Mouse (Mus musculus) intestine, embryonic 15.5 days (tissue): Measurements from ENCODE around the gene Lama4. TPM values are rescaled to one million over a fixed set of nuclear protein-coding genes. Genes with fewer than 3 reads are reported as not detected.

Experiments
- ATAC-seq: fragments of 200-750 bp; cut with Nextera tagmentation; 2 replicates; pipeline ENCODE4 v1.8.0; 2017; ENCODE audit warnings: moderate TSS enrichment, moderate library complexity
- H3K27ac ChIP-seq: fragments of 300-500 bp; sonication (generic); 2 replicates; pipeline ENCODE4 v1.5.1; 2015; ENCODE audit warnings: mild to moderate bottlenecking, inconsistent platforms
- H3K27me3 ChIP-seq: fragments of 300-500 bp; sonication (generic); replicated peaks from 2 replicates; pipeline ENCODE4 v1.6.1; 2015; ENCODE audit warnings: inconsistent platforms
- H3K36me3 ChIP-seq: fragments of 300-500 bp; sonication (generic); 2 replicates; pipeline ENCODE4 v1.6.1; 2015; ENCODE audit warnings: inconsistent platforms
- H3K4me1 ChIP-seq: fragments of 300-500 bp; sonication (generic); replicated peaks from 2 replicates; pipeline ENCODE4 v1.6.1; 2015; ENCODE audit warnings: inconsistent platforms
- H3K4me2 ChIP-seq: fragments of 300-500 bp; sonication (generic); replicated peaks from 2 replicates; pipeline ENCODE4 v1.6.1; 2015; ENCODE audit warnings: mild to moderate bottlenecking, inconsistent platforms
- H3K4me3 ChIP-seq: fragments of 300-500 bp; sonication (generic); replicated peaks from 2 replicates; pipeline ENCODE4 v1.5.1; 2015; ENCODE audit warnings: inconsistent platforms
- H3K9ac ChIP-seq: fragments of 300-500 bp; sonication (generic); 2 replicates; pipeline ENCODE4 v1.6.1; 2015; ENCODE audit warnings: inconsistent platforms
- H3K9me3 ChIP-seq: fragments of 300-500 bp; sonication (generic); 2 replicates; pipeline ENCODE4 v1.6.1; 2016; ENCODE audit warnings: inconsistent platforms
- WGBS: fragments of 180-500 bp; shearing (Covaris S2); methylation state at CpG from one replicate; pipeline ENCODE4 v1.1.7; 2015; 5-methylcytosine and 5-hydroxymethylcytosine counted together
- polyA plus RNA-seq: library from polyadenylated mRNA; unstranded; fragments of >200 nt; fragmentation: Nextera tagmentation; extraction: Ambion mirVana; gene quantifications from 2 replicates; pipeline ENCODE4 v1.2.1, GENCODE M21; 2015

The Lama4 gene
- polyA plus RNA-seq, result 53.6 and 53.8 TPM in 2 replicates

DNA sequence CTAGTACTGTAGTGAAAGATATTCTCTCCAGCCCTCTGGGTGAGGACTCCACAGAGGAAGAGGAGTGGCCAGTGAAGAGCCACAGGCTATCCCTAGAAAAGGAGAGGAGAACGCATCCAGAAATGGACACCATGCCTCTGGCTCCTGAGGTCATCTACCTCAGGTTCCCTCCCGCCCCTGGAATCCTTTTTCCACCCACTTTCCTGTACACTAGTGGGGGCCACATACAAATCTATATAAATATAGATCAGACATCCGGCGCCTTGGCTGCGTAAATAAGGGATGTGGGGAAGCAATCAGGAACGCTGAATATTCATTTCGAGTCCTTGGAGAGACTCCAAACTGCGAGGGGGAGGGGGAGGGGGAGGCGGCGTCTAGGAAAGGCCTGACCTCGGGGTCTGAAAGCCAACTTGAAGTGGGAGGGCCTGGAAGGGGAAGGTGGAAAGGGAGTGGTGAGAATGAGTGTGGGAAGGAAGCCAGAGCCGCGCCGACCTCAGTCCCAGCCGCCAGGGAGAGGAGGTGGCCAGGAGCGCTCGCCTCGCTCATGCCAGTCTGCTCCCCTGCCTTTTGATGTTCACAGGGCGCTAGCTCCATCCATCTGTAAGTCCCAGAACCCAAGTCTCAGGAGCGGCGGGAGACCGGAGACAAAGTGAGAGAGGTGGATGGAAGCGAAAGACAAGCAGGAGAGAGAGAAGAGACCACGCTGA, at the start of gene Lama4:
Lama4 (plus strand) TSS at position 441 of the 707 bp plus-strand sequence.
- Histone ChIP-seq H3K27me3 (no peaks in the 10 kb centered on the region), H3K4me1 (no peaks in the 10 kb centered on the region; the same call in 1 of the 2 replicates), H3K9me3 (no peaks in the 10 kb centered on the region), H3K4me3 (peak within 1 kb of the TSS; percentile 48), H3K36me3 (no peaks in the 10 kb centered on the region), H3K9ac (peak within 1 kb of the TSS; percentile 41), H3K27ac (peak within 1 kb of the TSS; percentile 65), H3K4me2 (peak within 1 kb of the TSS; percentile 75)
- ATAC-seq, result peak; percentile 85
- WGBS, result 4% methylated on average over 24 of the region's 24 CpGs

- Histone ChIP-seq H3K4me2 (no peak overlapping the region), H3K4me1 (0 out of 2 replicates have a peak, but pooled peaks cover 3% of the 10 kb centered on the region), H3K27me3 (no peaks in the 10 kb centered on the region), H3K36me3 (no peaks in the 10 kb centered on the region), H3K4me3 (no peak overlapping the region), H3K9me3 (no peaks in the 10 kb centered on the region), H3K27ac (no peak overlapping the region), H3K9ac (no peak overlapping the region)
- no peak; the same call in 1 of the 2 replicates for ATAC-seq
- WGBS, result 39% methylated on average over 4 of the region's 4 CpGs
These were observed 49.2 kb upstream of the Lama4 start for GRCm38 (mm10) chr10:38916027-38916617.

DNA sequence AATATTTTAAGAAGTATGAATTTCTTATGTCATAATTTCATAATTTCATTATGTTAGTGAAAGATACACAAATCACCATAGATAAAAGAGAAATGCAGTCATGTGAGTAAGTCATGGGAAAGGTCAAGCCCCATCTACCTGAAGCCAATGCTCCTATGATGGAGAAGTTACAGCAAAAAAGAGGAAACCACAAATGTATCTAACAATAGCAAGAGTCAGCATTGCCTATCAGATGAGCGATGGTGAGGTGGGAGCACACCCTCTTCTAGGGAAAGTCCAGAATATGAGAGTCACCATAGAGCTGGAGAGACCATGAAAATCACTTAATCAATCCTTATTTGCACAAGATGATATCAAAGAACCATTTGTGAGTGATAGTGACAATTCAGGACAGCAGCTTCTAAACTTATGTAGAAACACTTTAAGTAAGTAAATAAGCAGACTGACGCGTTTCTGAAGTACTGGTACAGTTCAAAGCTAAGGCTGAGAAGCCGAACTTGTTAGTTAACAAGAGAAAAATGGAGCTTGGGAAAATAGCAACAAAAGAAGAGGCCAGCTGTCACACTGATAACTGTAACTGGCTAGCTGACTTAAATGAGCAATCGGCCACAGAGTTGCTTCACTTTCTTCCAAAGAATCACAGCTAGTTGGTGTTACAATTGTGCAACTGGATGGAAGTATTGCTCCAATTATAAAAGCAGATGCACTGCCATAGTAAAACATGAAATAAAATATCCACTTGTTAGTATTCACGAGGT, 36.2 kb upstream of the Lama4 start:
- H3K27me3 ChIP-seq, result no peaks in the 10 kb centered on the region
- H3K9ac ChIP-seq, result no peak overlapping the region
- no peak for ATAC-seq
- H3K9me3 ChIP-seq, result no peaks in the 10 kb centered on the region
- 78% methylated on average over 6 of the region's 6 CpGs for WGBS
- no peaks in the 10 kb centered on the region for H3K36me3 ChIP-seq
- no peak overlapping the region for H3K4me2 ChIP-seq
- no peak overlapping the region for H3K4me3 ChIP-seq
- H3K27ac ChIP-seq, result no peak overlapping the region
- no peaks in the 10 kb centered on the region for H3K4me1 ChIP-seq

- no peak for ATAC-seq
- Histone ChIP-seq H3K36me3 (no peaks in the 10 kb centered on the region), H3K9me3 (no peaks in the 10 kb centered on the region), H3K4me3 (no peak overlapping the region), H3K4me2 (no peak overlapping the region), H3K4me1 (no peaks in the 10 kb centered on the region), H3K27ac (no peak overlapping the region), H3K27me3 (no peaks in the 10 kb centered on the region), H3K9ac (no peak overlapping the region)
- 62% methylated on average over 2 of the region's 2 CpGs for WGBS
These were observed 20.6 kb upstream of the Lama4 start for GRCm38 (mm10) chr10:38944701-38945100.

DNA sequence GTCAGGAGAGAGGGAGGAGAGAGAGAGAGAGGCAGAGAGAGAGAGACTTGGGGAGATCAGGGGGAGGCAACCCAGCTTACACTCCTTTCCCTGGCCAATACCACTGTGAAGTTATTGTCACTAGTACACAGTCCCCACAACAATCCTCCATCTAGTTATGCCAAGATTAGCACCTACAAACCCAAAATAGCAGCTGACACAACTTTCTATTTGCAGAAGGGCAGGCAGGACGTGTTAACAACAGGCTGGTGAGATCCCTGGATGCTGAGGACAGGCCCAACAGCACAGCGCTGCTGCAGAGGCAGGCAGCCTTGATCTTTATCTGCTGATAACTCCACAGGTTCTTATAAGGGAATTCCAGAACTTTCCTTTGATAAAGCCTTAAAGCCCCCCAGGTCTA, 3.4 kb upstream of the Lama4 start:
- H3K9me3 ChIP-seq, result no peaks in the 10 kb centered on the region
- no peaks in the 10 kb centered on the region for H3K36me3 ChIP-seq
- no peak for ATAC-seq
- H3K27ac ChIP-seq, result no peak overlapping the region
- H3K27me3 ChIP-seq, result no peaks in the 10 kb centered on the region
- no peak overlapping the region for H3K4me2 ChIP-seq
- H3K4me1 ChIP-seq, result no peaks in the 10 kb centered on the region
- 48% methylated on average over 2 of the region's 2 CpGs for WGBS
- H3K9ac ChIP-seq, result no peak overlapping the region
- H3K4me3 ChIP-seq, result no peak overlapping the region

- no peak overlapping the region for H3K4me3 ChIP-seq
- no peaks in the 10 kb centered on the region for H3K9me3 ChIP-seq
- no peak overlapping the region for H3K9ac ChIP-seq
- no peaks in the 10 kb centered on the region for H3K36me3 ChIP-seq
- no peaks in the 10 kb centered on the region; the same call in 1 of the 2 replicates for H3K4me1 ChIP-seq
- no peak overlapping the region for H3K4me2 ChIP-seq
- 74% methylated on average over 4 of the region's 4 CpGs for WGBS
- no peaks in the 10 kb centered on the region for H3K27me3 ChIP-seq
- ATAC-seq, result peak; percentile 26
- peak overlapping the region; percentile 65; the same call in 1 of the 2 replicates for H3K27ac ChIP-seq
These were observed 618 bp upstream of the Lama4 start for GRCm38 (mm10) chr10:38964719-38965074.

- peak overlapping the region; percentile 41 for H3K9ac ChIP-seq
- ATAC-seq, result peak; percentile 58
- H3K27me3 ChIP-seq, result no peaks in the 10 kb centered on the region
- H3K4me2 ChIP-seq, result peak overlapping the region; percentile 75
- peak overlapping the region; percentile 65 for H3K27ac ChIP-seq
- 4% methylated on average over 14 of the region's 14 CpGs for WGBS
- no peaks in the 10 kb centered on the region for H3K9me3 ChIP-seq
- H3K4me3 ChIP-seq, result peak overlapping the region; percentile 48
- H3K4me1 ChIP-seq, result no peaks in the 10 kb centered on the region; the same call in 1 of the 2 replicates
- H3K36me3 ChIP-seq, result no peaks in the 10 kb centered on the region
These were observed 542 bp downstream of the Lama4 start for GRCm38 (mm10) chr10:38965857-38966256.

- Histone ChIP-seq H3K4me3 (peak overlapping the region; percentile 48), H3K4me2 (peak overlapping the region; percentile 75), H3K9ac (peak overlapping the region; percentile 41; the same call in 1 of the 2 replicates), H3K9me3 (no peaks in the 10 kb centered on the region), H3K4me1 (no peaks in the 10 kb centered on the region; the same call in 1 of the 2 replicates), H3K27me3 (no peaks in the 10 kb centered on the region), H3K36me3 (no peaks in the 10 kb centered on the region), H3K27ac (0 out of 2 replicates have a peak overlapping the region, but pooled peaks have one; percentile 65)
- 67% methylated on average over 2 of the region's 2 CpGs for WGBS
- no peak for ATAC-seq
These were observed 1.3 kb downstream of the Lama4 start for GRCm38 (mm10) chr10:38966646-38967045.

DNA sequence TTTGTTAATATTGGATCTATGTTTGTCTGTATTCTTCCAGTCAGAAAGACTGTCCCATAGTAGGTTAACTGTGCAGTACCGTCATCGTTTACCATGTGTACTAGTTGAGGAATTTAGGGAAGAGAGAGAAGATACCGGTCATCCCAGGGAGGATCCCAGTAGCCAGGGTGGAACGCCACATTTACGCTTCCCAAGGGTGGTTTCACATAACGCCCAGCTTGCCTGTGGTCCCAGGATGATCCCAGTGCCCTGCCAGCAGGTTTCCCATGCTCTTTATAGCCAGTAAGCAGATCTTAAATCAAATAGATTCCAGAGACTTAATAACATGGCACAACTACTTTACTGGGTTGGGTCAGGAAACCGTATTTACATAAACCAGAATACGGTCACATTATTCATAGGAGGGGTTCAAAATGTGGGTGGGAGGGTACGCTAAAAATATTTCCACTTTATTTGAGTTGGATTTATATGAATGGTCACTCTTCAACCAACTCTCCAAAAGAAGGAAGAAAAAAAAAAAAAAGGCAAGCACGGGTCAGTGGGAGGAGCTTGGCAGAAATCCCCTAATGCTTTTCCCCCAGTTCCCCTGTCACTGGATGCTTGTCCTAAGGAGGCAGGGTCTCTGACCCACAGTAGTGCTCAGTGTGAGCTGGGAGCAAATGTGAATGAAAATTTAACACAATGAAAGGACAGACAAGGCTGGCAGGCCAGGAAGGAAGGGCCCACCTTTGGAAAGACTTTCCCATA, 3.2 kb downstream of the Lama4 start:
- H3K36me3 ChIP-seq, result no peaks in the 10 kb centered on the region
- peak overlapping the region; percentile 14 for H3K4me3 ChIP-seq
- no peak overlapping the region for H3K9ac ChIP-seq
- H3K27me3 ChIP-seq, result no peaks in the 10 kb centered on the region
- H3K4me1 ChIP-seq, result no peaks in the 10 kb centered on the region; the same call in 1 of the 2 replicates
- no peaks in the 10 kb centered on the region for H3K9me3 ChIP-seq
- peak overlapping the region; percentile 47 for H3K4me2 ChIP-seq
- H3K27ac ChIP-seq, result no peak overlapping the region
- ATAC-seq, result no peak
- WGBS, result 52% methylated on average over 10 of the region's 10 CpGs

DNA sequence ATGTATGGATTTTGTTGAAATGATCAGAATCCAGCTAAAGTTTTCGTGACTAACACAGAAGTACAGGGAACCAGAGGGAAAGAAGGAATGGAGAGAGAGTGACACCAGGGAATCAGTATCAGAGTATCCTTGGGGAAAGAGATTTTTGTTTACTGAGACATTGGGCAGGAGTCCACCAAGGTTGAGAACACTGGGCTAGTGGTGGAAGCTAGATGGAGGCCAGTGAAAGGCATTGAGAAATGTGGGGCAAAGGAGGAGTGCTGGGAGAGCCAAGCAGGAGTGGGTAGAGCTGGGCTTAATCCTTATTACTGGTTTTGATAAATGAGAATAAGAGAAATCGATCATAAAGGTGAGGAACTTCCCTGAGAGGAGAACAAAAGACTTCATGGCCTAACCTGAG, 4.2 kb downstream of the Lama4 start:
- H3K4me1 ChIP-seq, result no peaks in the 10 kb centered on the region; the same call in 1 of the 2 replicates
- H3K27ac ChIP-seq, result no peak overlapping the region
- H3K36me3 ChIP-seq, result no peaks in the 10 kb centered on the region
- WGBS, result 86% methylated on average over 2 of the region's 2 CpGs
- no peak overlapping the region for H3K4me3 ChIP-seq
- H3K9me3 ChIP-seq, result no peaks in the 10 kb centered on the region
- H3K4me2 ChIP-seq, result 0 out of 2 replicates have a peak overlapping the region, but pooled peaks have one; percentile 47
- no peaks in the 10 kb centered on the region for H3K27me3 ChIP-seq
- no peak for ATAC-seq
- no peak overlapping the region for H3K9ac ChIP-seq

- ATAC-seq, result no peak
- Histone ChIP-seq H3K36me3 (no peaks in the 10 kb centered on the region), H3K9ac (no peak overlapping the region), H3K4me2 (no peak overlapping the region), H3K4me1 (no peaks in the 10 kb centered on the region; the same call in 1 of the 2 replicates), H3K9me3 (no peaks in the 10 kb centered on the region), H3K4me3 (no peak overlapping the region), H3K27me3 (no peaks in the 10 kb centered on the region), H3K27ac (no peak overlapping the region)
- WGBS, result 55% methylated on average over 6 of the region's 6 CpGs
These were observed 4.7 kb downstream of the Lama4 start for GRCm38 (mm10) chr10:38969975-38970374.
